In the genomic region with DNA sequence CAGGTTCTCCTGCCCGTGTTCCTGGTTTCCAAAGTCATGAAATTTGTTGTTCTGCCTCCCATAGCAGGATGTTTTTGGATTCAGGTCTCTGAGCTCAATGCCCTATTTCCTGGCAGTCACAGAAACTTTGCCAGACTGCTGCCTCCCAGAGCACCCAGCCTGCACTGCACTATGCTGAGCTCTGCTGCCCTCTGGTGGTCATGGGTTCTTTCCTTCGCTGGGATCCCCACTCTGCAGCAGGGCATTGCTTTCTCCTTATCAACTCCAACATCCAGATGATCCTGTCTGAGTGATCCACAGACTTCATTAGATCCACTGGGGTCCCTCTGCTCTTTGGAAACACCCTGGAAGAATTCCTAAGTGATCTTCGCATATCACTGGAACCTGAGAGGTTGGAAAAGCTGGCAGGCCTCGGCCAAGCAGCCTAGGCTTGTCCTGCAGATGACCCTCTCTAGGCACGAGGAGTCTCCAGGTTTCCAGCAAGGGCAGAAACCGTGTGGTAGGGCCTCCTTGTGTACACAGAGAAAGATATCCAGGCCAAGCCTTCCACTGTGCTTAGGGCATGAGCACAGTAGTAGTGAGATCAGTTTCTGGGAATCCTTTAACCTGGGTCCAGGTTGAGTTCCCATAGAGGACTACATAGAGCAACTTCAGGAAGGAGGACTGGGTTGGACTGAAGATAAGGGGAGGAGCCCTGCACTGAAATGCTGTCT, we compare ENCODE assay signal across 7 mouse cellular contexts.
DNase-seq lines count a peak whose midpoint lies in the region; ATAC-seq and TF ChIP-seq lines count a peak whose summit lies in the region.
"Not testable (repeated sequence)": the region's sequence is repeated elsewhere in the genome, so short reads cannot be mapped to it uniquely, and the experiment has no call there.

No protein-coding gene starts in this region.

- H3K4me1 ChIP-seq in forebrain, embryonic 16.5 days (replicated peaks; ENCODE audit: control insufficient read depth, insufficient read depth, low read length); heart, postnatal 0 days (ENCODE audit: control insufficient read depth, insufficient read depth); intestine, embryonic 15.5 days (replicated peaks); limb, embryonic 15.5 days; lung, postnatal 0 days (ENCODE audit: insufficient read depth, low read depth, low read length): not testable (repeated sequence)

- H3K36me3 ChIP-seq in forebrain, embryonic 16.5 days (ENCODE audit: control insufficient read depth, insufficient read depth); heart, postnatal 0 days (replicated peaks; ENCODE audit: control insufficient read depth, insufficient read depth, low read length); intestine, embryonic 15.5 days; limb, embryonic 15.5 days; lung, postnatal 0 days (ENCODE audit: insufficient read depth, low read length): not testable (repeated sequence)

- H3K27ac ChIP-seq in forebrain, embryonic 16.5 days (ENCODE audit: low read length); heart, postnatal 0 days (ENCODE audit: low read depth); intestine, embryonic 15.5 days; limb, embryonic 15.5 days; lung, postnatal 0 days (ENCODE audit: low read length): not testable (repeated sequence)

- DNase-seq in heart, postnatal 0 days (ENCODE audit: low spot score); lung, postnatal 0 days (ENCODE audit: low spot score): not testable (repeated sequence)

- not testable (repeated sequence) for H3K4me3 ChIP-seq in forebrain, embryonic 16.5 days (replicated peaks; ENCODE audit: low read length); heart, postnatal 0 days (ENCODE audit: low read depth, low read length); intestine, embryonic 15.5 days (replicated peaks); limb, embryonic 15.5 days; lung, postnatal 0 days (ENCODE audit: low read depth, low read length)

- not testable (repeated sequence) for TF ChIP-seq EP300 in heart, postnatal 0 days (IDR thresholded peaks at IDR 0.05; ENCODE audit: low read depth); lung, postnatal 0 days (IDR thresholded peaks at IDR 0.05)

- H3K4me2 ChIP-seq in forebrain, embryonic 16.5 days (ENCODE audit: low read length); heart, postnatal 0 days (ENCODE audit: low read depth, low read length); intestine, embryonic 15.5 days (replicated peaks); limb, embryonic 15.5 days; lung, postnatal 0 days (replicated peaks; ENCODE audit: low read depth, low read length): not testable (repeated sequence)

- 48% methylated on average over 3 of the region's 6 CpGs for whole genome bisulfite sequencing in forebrain, embryonic 16.5 days
- whole genome bisulfite sequencing in heart, postnatal 0 days, result 51% methylated on average over 3 of the region's 6 CpGs
- 43% methylated on average over 4 of the region's 6 CpGs for WGBS in intestine, embryonic 15.5 days
- WGBS in limb, embryonic 15.5 days, result 49% methylated on average over 4 of the region's 6 CpGs
- 47% methylated on average over 3 of the region's 6 CpGs for WGBS in lung, postnatal 0 days

- peak; percentile 91 for ATAC-seq in common myeloid progenitor, adult 5-6 weeks (replicated peaks; ENCODE audit: low read depth, poor library complexity, severe bottlenecking)
- peak; percentile 89 for ATAC-seq in forebrain, embryonic 16.5 days
- ATAC-seq in heart, postnatal 0 days (ENCODE audit: insufficient read depth, low read depth), result peak; percentile 68; the same call in 1 of the 2 replicates
- peak; percentile 86 for ATAC-seq in intestine, embryonic 15.5 days
- peak; percentile 71; the same call in 1 of the 2 replicates for ATAC-seq in limb, embryonic 15.5 days (ENCODE audit: insufficient number of reproducible peaks, low FRiP score, low TSS enrichment, low read depth)
- peak; percentile 80 for ATAC-seq in lung, postnatal 0 days
- peak; percentile 65 for ATAC-seq in monocyte, adult 5-6 weeks (replicated peaks; ENCODE audit: insufficient number of reproducible peaks, low FRiP score, low TSS enrichment, poor library complexity, severe bottlenecking)

- TF ChIP-seq CTCF in heart, postnatal 0 days (IDR thresholded peaks at IDR 0.05; ENCODE audit: low read depth), result not testable (repeated sequence)
- peak; percentile 24 for TF ChIP-seq CTCF in lung, postnatal 0 days (IDR thresholded peaks at IDR 0.05)

- H3K9ac ChIP-seq in forebrain, embryonic 16.5 days (replicated peaks; ENCODE audit: low read depth, low read length); heart, postnatal 0 days (replicated peaks; ENCODE audit: low read depth, low read length); intestine, embryonic 15.5 days; limb, embryonic 15.5 days; lung, postnatal 0 days (replicated peaks; ENCODE audit: low read depth): not testable (repeated sequence)

- not testable (repeated sequence) for H3K27me3 ChIP-seq in forebrain, embryonic 16.5 days (replicated peaks; ENCODE audit: control insufficient read depth, insufficient read depth, low read length); heart, postnatal 0 days (ENCODE audit: control insufficient read depth, insufficient read depth, low read length); intestine, embryonic 15.5 days (replicated peaks); limb, embryonic 15.5 days; lung, postnatal 0 days (replicated peaks; ENCODE audit: insufficient read depth, low read length)

- H3K9me3 ChIP-seq in forebrain, embryonic 16.5 days (ENCODE audit: control insufficient read depth, low read length); heart, postnatal 0 days (replicated peaks; ENCODE audit: control insufficient read depth, low read length); intestine, embryonic 15.5 days; limb, embryonic 15.5 days; lung, postnatal 0 days (ENCODE audit: low read length): not testable (repeated sequence)
